Mouse (Mus musculus): ENCODE data around the gene Mum1.
A peak's percentile ranks its signal among the peaks of the same experiment; 100 is the strongest.
"Not testable (repeated sequence)": the region's sequence is repeated elsewhere in the genome, so short reads cannot be mapped to it uniquely, and the experiment has no call there.

Mum1 gene

DNA sequence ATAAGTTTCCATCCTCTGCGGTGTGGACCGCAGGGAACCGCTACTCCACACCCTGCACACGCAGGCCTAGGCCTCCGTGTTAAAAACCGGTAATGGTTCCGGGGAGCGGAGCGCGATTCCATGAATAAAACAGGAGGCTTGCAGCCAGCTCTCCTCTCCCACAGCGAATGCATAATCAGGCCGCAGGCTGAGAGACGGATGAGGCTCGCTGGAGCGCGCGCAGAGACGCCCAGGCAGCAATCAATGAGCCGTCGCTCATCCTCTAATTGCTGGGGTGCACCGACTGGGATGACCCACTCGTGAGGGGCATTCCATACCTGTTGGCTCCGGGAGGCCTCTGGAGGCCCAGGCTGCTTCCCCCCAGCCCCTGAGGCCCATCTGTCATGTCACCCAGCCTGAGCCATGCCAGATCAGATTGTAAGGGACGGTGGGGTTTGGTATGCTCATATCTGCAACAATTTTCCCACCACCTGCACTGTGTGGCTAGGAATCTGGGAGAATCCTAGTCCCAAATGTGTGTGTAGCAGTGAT is 17.3 kb upstream of the Mum1 start:
- peak; percentile 48 for DNase-seq

DNA sequence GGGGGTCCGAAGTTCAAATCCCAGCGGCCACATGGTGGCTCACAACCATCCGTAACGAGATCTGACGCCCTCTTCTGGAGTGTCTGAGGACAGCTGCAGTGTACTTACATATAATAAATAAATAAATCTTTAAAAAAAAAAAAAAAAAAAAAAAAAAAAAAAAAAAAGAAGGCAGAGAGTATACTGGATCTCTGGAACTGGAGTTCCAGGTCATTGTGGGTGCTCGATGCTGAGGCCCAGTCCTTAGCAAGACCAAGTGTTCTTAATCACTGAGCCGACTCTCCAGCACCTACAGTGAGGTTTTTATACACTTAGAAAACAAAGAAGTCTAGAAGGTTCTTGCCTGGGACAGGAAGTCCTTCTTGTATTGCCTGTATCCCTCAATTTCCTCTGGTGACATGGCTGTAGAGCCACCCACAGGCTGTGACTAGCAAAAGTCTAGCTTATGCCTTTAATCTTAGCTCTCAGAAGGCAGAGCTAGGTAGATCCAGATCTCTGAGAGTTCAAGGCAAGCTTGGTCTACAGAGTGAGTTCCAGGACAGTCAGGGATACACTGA is 14.6 kb upstream of the Mum1 start:
- DNase-seq, result not testable (repeated sequence)

- DNase-seq, result no peak
Observed at GRCm38 (mm10) chr10:80215048-80215772, 11.0 kb upstream of the Mum1 start.

DNA sequence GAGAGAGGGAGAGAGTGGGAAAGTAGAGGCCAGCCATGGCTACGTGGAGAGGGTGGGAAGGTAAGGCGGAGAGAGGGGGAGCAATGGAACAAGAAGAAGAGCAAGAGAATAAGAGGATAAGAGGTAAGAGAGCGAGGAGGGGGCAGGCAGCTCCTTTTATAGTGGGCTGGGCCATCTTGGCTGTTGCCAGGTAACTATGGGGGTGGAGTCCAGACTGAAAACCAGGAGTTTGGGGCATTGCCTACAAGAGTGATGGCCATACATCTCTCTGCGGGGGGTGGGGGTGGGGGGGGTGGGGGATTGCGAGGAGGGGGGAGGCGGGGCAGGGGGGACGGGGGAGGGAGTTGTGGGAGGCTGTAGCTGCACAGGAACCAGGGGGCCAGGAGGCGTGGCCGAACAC is 5.6 kb upstream of the Mum1 start:
- DNase-seq, result no peak

- not testable (repeated sequence) for DNase-seq
Observed at GRCm38 (mm10) chr10:80223137-80223536, 3.1 kb upstream of the Mum1 start.

DNA sequence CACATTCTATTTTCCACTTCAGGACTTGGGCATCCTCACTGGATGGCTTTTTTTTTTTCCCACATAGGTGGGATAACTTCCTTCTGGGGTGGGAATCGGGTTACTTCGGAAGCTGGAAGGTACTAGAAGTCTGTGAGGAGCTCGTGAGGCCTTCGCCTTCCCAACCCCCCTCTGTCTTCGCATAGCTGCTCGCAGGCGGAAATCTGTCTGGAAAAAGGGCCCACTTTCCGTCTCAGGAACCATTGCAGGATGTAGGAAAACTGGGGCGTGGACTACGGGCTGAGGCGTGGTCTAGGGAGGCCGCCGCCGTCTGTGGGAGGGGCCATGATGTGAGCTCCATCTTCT is 191 bp upstream of the Mum1 start:
- no peak for DNase-seq

- DNase-seq, result no peak
Observed at GRCm38 (mm10) chr10:80227166-80227539, 919 bp downstream of the Mum1 start.

DNA sequence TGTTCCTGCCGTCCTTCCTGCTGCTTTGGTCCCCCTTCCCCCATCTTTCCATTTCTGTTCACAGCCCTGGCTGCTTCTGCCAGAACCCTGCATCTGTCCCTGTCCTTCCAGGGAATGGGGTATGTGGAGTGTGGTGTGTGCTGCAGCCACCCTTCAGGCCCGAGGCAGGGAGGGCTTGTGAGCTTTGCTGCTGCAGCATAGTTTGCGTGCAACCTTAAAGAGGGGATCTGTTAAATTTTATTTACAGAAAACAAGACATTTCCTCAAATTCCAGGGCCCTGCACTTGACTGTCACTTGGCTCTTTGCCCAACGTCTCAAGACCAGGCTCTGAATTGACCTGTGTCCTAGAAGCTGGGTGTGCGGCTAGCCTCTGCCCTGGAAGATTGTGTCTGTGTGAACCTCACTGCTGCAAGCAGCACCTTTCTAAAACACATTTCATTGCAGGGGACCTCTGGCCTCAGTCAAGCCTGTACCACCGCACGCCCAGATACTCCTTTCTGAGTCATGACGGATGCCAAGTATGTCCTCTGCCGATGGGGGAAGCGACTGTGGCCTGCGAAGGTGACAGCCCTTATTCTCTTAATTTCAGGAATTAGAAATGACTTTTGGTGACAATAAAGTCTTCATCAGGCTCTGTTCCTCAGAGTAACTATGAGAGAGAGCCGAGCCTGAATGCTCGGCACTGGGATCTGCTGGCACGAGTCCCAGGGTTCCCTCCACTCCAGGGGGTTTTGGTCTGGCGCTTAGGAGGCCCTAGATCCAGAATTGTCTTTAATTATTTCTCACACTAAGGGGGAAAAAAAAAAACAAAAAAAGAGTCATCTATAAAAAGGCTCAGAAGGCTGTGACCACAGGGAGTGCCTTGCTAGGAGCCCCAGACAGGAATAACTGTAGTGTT is 1.9 kb downstream of the Mum1 start:
- DNase-seq, result peak; percentile 60

- no peak for DNase-seq
Observed at GRCm38 (mm10) chr10:80236145-80236825, 10.1 kb downstream of the Mum1 start.

GRCm38 (mm10) chr10:80237020-80237419 is 10.8 kb downstream of the Mum1 start:
- DNase-seq, result no peak

- DNase-seq, result no peak
Observed at GRCm38 (mm10) chr10:80238306-80238705, 12.1 kb downstream of the Mum1 start.

GRCm38 (mm10) chr10:80239791-80240190 is 13.6 kb downstream of the Mum1 start:
- DNase-seq, result no peak

- no peak for DNase-seq
Observed at GRCm38 (mm10) chr10:80242088-80242487, 15.9 kb downstream of the Mum1 start.

DNA sequence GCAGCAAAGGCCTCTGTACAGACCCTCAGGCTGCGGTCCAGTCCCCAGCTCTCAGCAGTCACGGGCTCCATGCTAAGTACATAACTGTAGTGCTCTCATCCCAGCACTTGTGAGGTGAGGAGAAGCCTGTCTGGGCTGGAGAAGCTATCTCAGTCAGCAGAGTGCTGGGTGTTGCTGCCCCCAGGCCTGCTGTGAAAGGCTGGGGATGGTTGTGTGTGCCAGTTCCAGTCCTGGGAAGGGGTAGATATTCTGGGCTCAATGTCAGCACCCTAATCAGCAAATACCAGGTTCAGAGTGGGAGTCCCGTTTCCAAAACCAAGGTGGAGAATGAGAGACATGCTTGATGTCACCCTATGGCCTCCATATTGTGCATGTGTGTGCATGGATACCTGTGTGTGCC is 16.4 kb downstream of the Mum1 start:
- DNase-seq, result no peak

DNA sequence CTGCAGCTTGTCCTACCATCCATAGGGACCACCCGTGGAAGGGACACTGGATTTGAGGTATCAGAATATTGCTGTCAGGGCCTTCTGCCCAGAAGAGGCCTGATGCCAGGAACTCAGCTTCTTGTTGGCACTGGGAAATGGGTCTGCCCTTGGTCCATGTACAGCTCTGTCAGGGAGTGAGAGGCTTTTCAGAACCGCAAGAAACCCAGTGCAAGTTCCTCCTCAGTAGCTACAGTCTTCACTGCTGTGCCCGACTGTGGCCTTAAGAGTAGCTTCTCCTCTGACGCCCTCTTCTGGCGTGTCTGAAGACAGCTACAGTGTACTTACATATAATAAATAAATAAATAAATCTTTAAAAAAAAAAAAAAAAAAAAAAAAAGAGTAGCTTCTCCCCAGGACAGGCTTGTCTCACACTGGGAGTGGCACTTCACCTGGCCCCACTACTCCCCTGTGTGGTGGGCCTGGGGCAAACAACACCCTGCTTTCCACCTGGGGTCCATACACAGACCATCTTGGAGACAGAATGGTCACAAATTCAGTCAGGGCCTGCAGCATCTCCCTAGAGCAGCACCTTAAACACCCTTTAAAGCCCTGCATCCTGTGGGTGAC is 18.7 kb downstream of the Mum1 start:
- DNase-seq, result no peak

DNA sequence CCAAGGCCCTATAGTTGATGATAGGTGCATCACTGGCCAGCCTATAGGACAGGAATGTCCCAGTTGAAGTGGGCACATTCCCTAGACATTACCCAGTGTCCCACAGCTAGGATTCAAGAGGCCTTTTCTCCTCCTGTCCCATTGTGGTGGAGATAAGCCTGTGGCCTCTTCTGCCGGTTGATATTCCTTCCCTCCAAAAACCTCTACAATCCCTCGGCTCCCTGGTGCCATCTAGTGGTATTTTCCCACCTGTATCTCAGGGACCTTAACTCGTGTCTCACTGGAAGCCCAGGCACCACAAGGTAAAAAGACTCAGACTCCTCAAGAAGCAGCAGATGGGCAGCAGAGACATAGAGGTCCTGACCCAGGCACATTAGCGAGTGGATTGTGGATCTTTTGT is 19.4 kb downstream of the Mum1 start:
- peak; percentile 82 for DNase-seq

GRCm38 (mm10) chr10:80247849-80248248 is 21.6 kb downstream of the Mum1 start:
- no peak for DNase-seq

GRCm38 (mm10) chr10:80248437-80248836 is 22.2 kb downstream of the Mum1 start:
- DNase-seq, result not testable (repeated sequence)

DNA sequence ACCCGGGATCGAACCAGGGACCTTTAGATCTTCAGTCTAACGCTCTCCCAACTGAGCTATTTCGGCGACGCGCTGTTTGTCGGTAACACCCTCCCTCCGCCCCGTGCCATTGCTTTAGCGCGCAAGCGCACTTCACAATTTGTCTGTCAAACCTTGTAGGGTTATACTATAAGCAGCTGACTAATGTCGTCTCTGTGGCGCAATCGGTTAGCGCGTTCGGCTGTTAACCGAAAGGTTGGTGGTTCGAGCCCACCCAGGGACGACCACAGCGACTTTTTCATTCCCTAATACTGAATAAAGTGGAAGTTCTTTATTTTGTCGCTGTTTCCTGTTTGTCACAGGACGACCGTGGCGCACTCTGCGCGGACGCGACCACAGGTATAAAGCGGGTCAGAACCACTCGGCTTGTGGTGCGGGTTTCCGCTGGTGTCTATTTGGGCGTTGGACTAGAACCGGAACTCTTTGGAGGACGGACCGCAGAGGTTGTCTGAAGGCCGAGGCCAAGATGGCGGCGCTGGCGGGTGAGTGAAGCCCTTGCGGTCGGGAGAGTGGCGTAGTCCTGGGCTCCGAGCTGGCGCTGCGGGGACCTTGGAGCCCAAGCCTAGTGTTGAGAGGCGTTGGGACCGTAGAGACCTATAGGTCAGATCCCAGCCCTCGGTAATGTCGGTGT is 22.9 kb downstream of the Mum1 start, which contains the start of gene Ndufs7:
Gene Ndufs7 (plus strand): TSS at position 151 of the 670 bp plus-strand sequence.
- DNase-seq, result peak; percentile 94

DNA sequence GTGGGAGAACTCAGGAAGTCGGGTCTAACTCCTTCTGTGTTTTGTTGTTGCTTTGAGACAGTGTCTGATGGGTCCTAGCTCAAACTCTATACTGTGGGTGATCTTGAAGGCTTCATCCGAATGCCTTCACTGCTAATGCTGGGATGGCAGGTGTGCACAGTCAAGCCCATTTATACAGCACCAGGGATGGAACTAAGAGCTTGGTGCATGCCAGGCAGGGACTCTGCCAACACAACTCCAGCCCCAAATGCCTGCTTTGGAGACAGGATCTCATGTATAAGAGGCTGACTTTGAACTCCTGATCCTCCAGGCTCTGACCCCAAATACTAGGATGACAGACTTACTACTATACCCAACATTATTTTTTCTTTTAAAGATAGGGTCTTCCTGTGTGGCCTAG is 23.8 kb downstream of the Mum1 start:
- DNase-seq, result no peak

GRCm38 (mm10) chr10:80250573-80250972 is 24.3 kb downstream of the Mum1 start:
- DNase-seq, result no peak

DNA sequence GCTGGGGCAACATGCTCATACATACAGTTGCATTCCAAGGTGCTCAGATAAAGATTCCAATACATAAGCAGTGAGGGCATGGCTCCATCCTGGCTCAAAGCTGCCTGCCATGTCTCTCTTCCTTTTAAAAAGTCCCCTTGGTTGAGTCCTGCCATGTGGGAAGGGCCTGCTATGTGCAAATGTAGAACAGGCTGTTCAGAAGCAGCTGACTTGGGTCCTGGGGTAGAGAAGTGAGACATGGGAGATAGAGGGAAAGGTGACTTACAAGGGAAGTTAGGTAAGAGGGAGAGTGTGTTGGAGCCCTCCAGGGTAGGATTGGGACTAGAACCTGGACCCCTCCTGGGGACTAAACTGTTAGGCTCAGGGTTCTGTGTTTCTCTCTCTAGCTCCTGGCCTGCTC is 25.8 kb downstream of the Mum1 start:
- no peak for DNase-seq

Measured in right cerebral cortex, postnatal 4 days (tissue).